Mouse (Mus musculus) intestine, embryonic 15.5 days (tissue): ENCODE measurements around the gene Wdr19. TPM values are rescaled to one million over a fixed set of nuclear protein-coding genes. Genes with fewer than 3 reads are reported as not detected.

Experiments used
- polyA plus RNA-seq: library from polyadenylated mRNA; unstranded; fragments of >200 nt; fragmentation: Nextera tagmentation; extraction: Ambion mirVana; gene quantifications from 2 replicates; pipeline ENCODE4 v1.2.1, GENCODE M21; 2015

The Wdr19 gene
- polyA plus RNA-seq, 1 experiment from 2014 or later, result 4.8 TPM

Other genes starting within 250 kb of the Wdr19 start
- 0.42 and 0.59 TPM in 2 replicates for gene Tlr6, start 239.6 kb upstream of the Wdr19 start, polyA plus RNA-seq
- gene Fam114a1, start 229.6 kb upstream of the Wdr19 start, polyA plus RNA-seq, result 38.2 and 40.2 TPM in 2 replicates
- gene Tmem156, start 107.6 kb upstream of the Wdr19 start, polyA plus RNA-seq, result 1.2 and 1.6 TPM in 2 replicates
- gene Klhl5, start 92.2 kb upstream of the Wdr19 start, polyA plus RNA-seq, result 11.1 and 13.2 TPM in 2 replicates
- gene Rfc1, start 136.0 kb downstream of the Wdr19 start, polyA plus RNA-seq, result 67.0 and 91.5 TPM in 2 replicates
- gene Klb, start 148.6 kb downstream of the Wdr19 start, polyA plus RNA-seq, result 1.7 and 2.6 TPM in 2 replicates
- gene Rpl9, start 191.7 kb downstream of the Wdr19 start, polyA plus RNA-seq, result 1,022 and 1,026 TPM in 2 replicates
- 51.8 and 58.1 TPM in 2 replicates for gene Lias, start 191.8 kb downstream of the Wdr19 start, polyA plus RNA-seq
- gene Ugdh, start 236.3 kb downstream of the Wdr19 start, polyA plus RNA-seq, result 195 and 200 TPM in 2 replicates